ENCODE assay signal across 8 mouse cellular contexts in genomic region chr10:61146807-61147156, GRCm38 (mm10). TPM values are rescaled to one million over a fixed set of nuclear protein-coding genes. Genes with fewer than 3 reads are reported as not detected.
DNase-seq lines count a peak whose midpoint lies in the region; ATAC-seq lines count a peak whose summit lies in the region.

No protein-coding gene starts in this region.

- H3K36me3 ChIP-seq in neural tube, embryonic 11.5 days (ENCODE audit: control insufficient read depth, insufficient read depth, low read length), result no peaks in the 10 kb centered on the region
- no peaks in the 10 kb centered on the region for H3K36me3 ChIP-seq in heart, embryonic 11.5 days (ENCODE audit: control insufficient read depth, insufficient read depth, low read length)
- H3K36me3 ChIP-seq in liver, embryonic 11.5 days (ENCODE audit: control insufficient read depth, insufficient read depth, low read length), result no peaks in the 10 kb centered on the region

- 0% methylated on average over 14 of the region's 14 CpGs for WGBS in neural tube, embryonic 11.5 days
- 2% methylated on average over 14 of the region's 14 CpGs for WGBS in heart, embryonic 11.5 days (ENCODE audit: insufficient replicate concordance)
- WGBS in liver, embryonic 11.5 days, result under 1% methylated on average over 14 of the region's 14 CpGs

- peak overlapping the region; percentile 84 for H3K9ac ChIP-seq in neural tube, embryonic 11.5 days (ENCODE audit: low read length)
- H3K9ac ChIP-seq in heart, embryonic 11.5 days (ENCODE audit: low read depth, low read length), result peak overlapping the region; percentile 74
- peak overlapping the region; percentile 78 for H3K9ac ChIP-seq in liver, embryonic 11.5 days (ENCODE audit: low read depth, low read length)

- peak overlapping the region; percentile 86 for H3K4me3 ChIP-seq in neural tube, embryonic 11.5 days (ENCODE audit: low read depth, low read length)
- H3K4me3 ChIP-seq in heart, embryonic 11.5 days (ENCODE audit: low read depth, low read length), result peak overlapping the region; percentile 80
- peak overlapping the region; percentile 89 for H3K4me3 ChIP-seq in liver, embryonic 11.5 days (ENCODE audit: low read depth, low read length)

- no peaks in the 10 kb centered on the region for H3K27me3 ChIP-seq in neural tube, embryonic 11.5 days (ENCODE audit: control insufficient read depth, insufficient read depth, low read length)
- no peaks in the 10 kb centered on the region for H3K27me3 ChIP-seq in heart, embryonic 11.5 days (ENCODE audit: control insufficient read depth, insufficient read depth, low read length)
- no peaks in the 10 kb centered on the region for H3K27me3 ChIP-seq in liver, embryonic 11.5 days (replicated peaks; ENCODE audit: control insufficient read depth, insufficient read depth, low read length)

- peak overlapping the region; percentile 96 for H3K4me2 ChIP-seq in neural tube, embryonic 11.5 days (ENCODE audit: low read depth)
- peak overlapping the region; percentile 93 for H3K4me2 ChIP-seq in heart, embryonic 11.5 days
- H3K4me2 ChIP-seq in liver, embryonic 11.5 days, result peak overlapping the region; percentile 99

- peak overlapping the region; percentile 90 for H3K27ac ChIP-seq in neural tube, embryonic 11.5 days (ENCODE audit: low read depth, low read length)
- H3K27ac ChIP-seq in heart, embryonic 11.5 days (ENCODE audit: low read depth, low read length), result peak overlapping the region; percentile 87
- peak overlapping the region; percentile 83 for H3K27ac ChIP-seq in liver, embryonic 11.5 days (ENCODE audit: low read depth, low read length)

- H3K9me3 ChIP-seq in neural tube, embryonic 11.5 days (ENCODE audit: control insufficient read depth, low read length), result no peaks in the 10 kb centered on the region
- H3K9me3 ChIP-seq in heart, embryonic 11.5 days (replicated peaks; ENCODE audit: control insufficient read depth, low read length), result no peaks in the 10 kb centered on the region
- H3K9me3 ChIP-seq in liver, embryonic 11.5 days (ENCODE audit: control insufficient read depth, low read length), result no peaks in the 10 kb centered on the region

- H3K4me1 ChIP-seq in neural tube, embryonic 11.5 days (ENCODE audit: control insufficient read depth, insufficient read depth, low read length), result 0 out of 2 replicates have a peak, but pooled peaks cover 2% of the 10 kb centered on the region
- H3K4me1 ChIP-seq in heart, embryonic 11.5 days (ENCODE audit: control insufficient read depth, insufficient read depth, low read length), result peaks cover 4% of the 10 kb centered on the region; the same call in 1 of the 2 replicates
- peaks cover 24% of the 10 kb centered on the region for H3K4me1 ChIP-seq in liver, embryonic 11.5 days (replicated peaks; ENCODE audit: control insufficient read depth, insufficient read depth, low read length)

- peak; percentile 37 for ATAC-seq in cerebellum, adult (ENCODE audit: insufficient number of reproducible peaks, low FRiP score, low TSS enrichment)
- ATAC-seq in neural tube, embryonic 11.5 days (ENCODE audit: insufficient read depth, low FRiP score, low TSS enrichment), result peak; percentile 54
- peak; percentile 47 for ATAC-seq in heart, embryonic 11.5 days (replicated peaks; ENCODE audit: insufficient number of reproducible peaks, low FRiP score, low TSS enrichment)
- ATAC-seq in liver, embryonic 11.5 days (replicated peaks; ENCODE audit: low FRiP score), result peak; percentile 42
- 0 out of 2 replicates have a peak, but pooled peaks have one; percentile 6 for ATAC-seq in monocyte, adult 5-6 weeks (replicated peaks; ENCODE audit: insufficient number of reproducible peaks, low FRiP score, low TSS enrichment, poor library complexity, severe bottlenecking)

- no peak for DNase-seq in cerebellum, adult 9-10 months
- DNase-seq in neural tube, embryonic 11.5 days (ENCODE audit: low spot score), result no peak
- no peak for DNase-seq in neural tube, embryonic 10.5 days (ENCODE audit: extremely low spot score, low spot score)
- DNase-seq in liver, embryonic 11.5 days (ENCODE audit: low spot score), result no peak
- peak; percentile 38 for DNase-seq in thymus, postnatal 25 days

RNA-seq across cellular contexts. Expression of gene Sgpl1, which starts 0.7 kb away (rescaled TPM):
- polyA plus RNA-seq in neural tube, embryonic 11.5 days (2014; fragmentation: Nextera tagmentation; extraction: Ambion mirVana), result 95.9 and 98.0 TPM in 2 replicates
- polyA plus RNA-seq in heart, embryonic 11.5 days (2014; fragmentation: Nextera tagmentation; extraction: Ambion mirVana), result 32.6 and 41.8 TPM in 2 replicates
- polyA plus RNA-seq in liver, embryonic 11.5 days (2014; fragmentation: Nextera tagmentation; extraction: Ambion mirVana), result 32.0 and 32.1 TPM in 2 replicates
- total RNA-seq in monocyte, adult 5-6 weeks (2017), result 60.5 to 72.5 TPM (median 69.9 TPM) in 3 replicates

RNA-seq across cellular contexts. Expression of gene Tbata, which starts 25.0 kb away (rescaled TPM):
- polyA plus RNA-seq in neural tube, embryonic 11.5 days (2014; fragmentation: Nextera tagmentation; extraction: Ambion mirVana), result not detected in 2 replicates
- not detected in 2 replicates for polyA plus RNA-seq in heart, embryonic 11.5 days (2014; fragmentation: Nextera tagmentation; extraction: Ambion mirVana)
- not detected in 2 replicates for polyA plus RNA-seq in liver, embryonic 11.5 days (2014; fragmentation: Nextera tagmentation; extraction: Ambion mirVana)
- not detected in 3 replicates for total RNA-seq in monocyte, adult 5-6 weeks (2017)

RNA-seq across cellular contexts. Expression of gene Pcbd1, which starts 57.7 kb away (rescaled TPM):
- polyA plus RNA-seq in neural tube, embryonic 11.5 days (2014; fragmentation: Nextera tagmentation; extraction: Ambion mirVana), result 26.0 and 26.1 TPM in 2 replicates
- polyA plus RNA-seq in heart, embryonic 11.5 days (2014; fragmentation: Nextera tagmentation; extraction: Ambion mirVana), result 66.4 and 71.2 TPM in 2 replicates
- 130 and 137 TPM in 2 replicates for polyA plus RNA-seq in liver, embryonic 11.5 days (2014; fragmentation: Nextera tagmentation; extraction: Ambion mirVana)
- total RNA-seq in monocyte, adult 5-6 weeks (2017), result not detected in 3 replicates
